22 mouse cellular contexts compared by ENCODE assay signal in genomic region chr9:104331301-104331700, GRCm38 (mm10). TPM values are rescaled to one million over a fixed set of nuclear protein-coding genes. Genes with fewer than 3 reads are reported as not detected.
DNase-seq lines count a peak whose midpoint lies in the region; ATAC-seq and TF ChIP-seq lines count a peak whose summit lies in the region.
"Had no signal": no experiment of that assay in that cellular context is flagged by ENCODE, and none has a peak within 500 bp of the region (broad histone marks: within the 10 kb centered on the region; RNA-seq: fewer than 3 reads in every experiment).

No protein-coding gene starts in this region.

- H3K36me3 ChIP-seq in liver, adult 2 months (ENCODE audit: control insufficient read depth, insufficient read depth, low read length) = no peaks in the 10 kb centered on the region
- H3K36me3 ChIP-seq in liver, embryonic 12.5 days = no peaks in the 10 kb centered on the region
- H3K36me3 ChIP-seq in midbrain, embryonic 13.5 days = no peaks in the 10 kb centered on the region
- H3K36me3 ChIP-seq: embryonic facial prominence, embryonic 12.5 days; hindbrain, embryonic 12.5 days; liver, embryonic 15.5 days; midbrain, embryonic 10.5 days; neural tube, embryonic 15.5 days had no signal

- no peak overlapping the region for H3K9ac ChIP-seq in liver, adult 2 months (ENCODE audit: low read depth, low read length)
- H3K9ac ChIP-seq in liver, embryonic 12.5 days = no peak overlapping the region
- H3K9ac ChIP-seq in midbrain, embryonic 13.5 days (replicated peaks) = no peak overlapping the region
- H3K9ac ChIP-seq: embryonic facial prominence, embryonic 12.5 days; forebrain, postnatal 0 days; hindbrain, embryonic 12.5 days; liver, embryonic 15.5 days; neural tube, embryonic 15.5 days had no signal

- H3K4me3 ChIP-seq in liver, adult 2 months (ENCODE audit: insufficient read depth, low read depth, low read length) = no peak overlapping the region
- H3K4me3 ChIP-seq in liver, embryonic 12.5 days = no peak overlapping the region
- no peak overlapping the region for H3K4me3 ChIP-seq in bone marrow, adult 2 months (replicated peaks; ENCODE audit: control insufficient read depth, low read depth, low read length)
- no peak overlapping the region for H3K4me3 ChIP-seq in midbrain, embryonic 13.5 days (replicated peaks)
- H3K4me3 ChIP-seq: embryonic facial prominence, embryonic 12.5 days; heart, adult 2 months; hindbrain, embryonic 12.5 days; layer of hippocampus, adult 2 months; left cerebral cortex, adult 2 months; liver, embryonic 15.5 days; midbrain, embryonic 10.5 days; neural tube, embryonic 15.5 days had no signal

- H3K27ac ChIP-seq in liver, adult 2 months (replicated peaks; ENCODE audit: insufficient read depth, low read depth, low read length) = peak overlapping the region; percentile 61
- H3K27ac ChIP-seq in liver, embryonic 12.5 days = no peak overlapping the region
- peak overlapping the region; percentile 29; the same call in 1 of the 2 replicates for H3K27ac ChIP-seq in bone marrow, adult 2 months (ENCODE audit: control insufficient read depth, insufficient read depth, low read depth, low read length, poor library complexity)
- no peak overlapping the region for H3K27ac ChIP-seq in midbrain, embryonic 13.5 days
- H3K27ac ChIP-seq: embryonic facial prominence, embryonic 12.5 days; heart, adult 2 months; hindbrain, embryonic 12.5 days; kidney, postnatal 0 days; layer of hippocampus, adult 2 months; left cerebral cortex, adult 2 months; liver, embryonic 15.5 days; midbrain, embryonic 10.5 days; neural tube, embryonic 15.5 days had no signal

- H3K4me2 ChIP-seq in liver, embryonic 12.5 days = no peak overlapping the region
- no peak overlapping the region for H3K4me2 ChIP-seq in midbrain, embryonic 13.5 days (replicated peaks)
- H3K4me2 ChIP-seq: embryonic facial prominence, embryonic 12.5 days; hindbrain, embryonic 12.5 days; liver, embryonic 15.5 days; neural tube, embryonic 15.5 days had no signal

- H3K27me3 ChIP-seq in liver, adult 2 months (ENCODE audit: control insufficient read depth, insufficient read depth, low read length) = no peaks in the 10 kb centered on the region
- H3K27me3 ChIP-seq in liver, embryonic 12.5 days (replicated peaks) = no peaks in the 10 kb centered on the region
- no peaks in the 10 kb centered on the region for H3K27me3 ChIP-seq in midbrain, embryonic 13.5 days
- H3K27me3 ChIP-seq: embryonic facial prominence, embryonic 12.5 days; liver, embryonic 15.5 days; neural tube, embryonic 15.5 days had no signal

- TF ChIP-seq POLR2A in liver, adult 2 months (IDR thresholded peaks at IDR 0.05; ENCODE audit: extremely low read depth, insufficient read depth, low read length) = no peak
- TF ChIP-seq POLR2A in bone marrow, adult 2 months (IDR thresholded peaks at IDR 0.05; ENCODE audit: borderline replicate concordance, control insufficient read depth, low read depth, low read length) = no peak

- no peaks in the 10 kb centered on the region for H3K79me2 ChIP-seq in liver, adult 2 months (ENCODE audit: control insufficient read depth, insufficient read depth, low read length)

- peaks cover 8% of the 10 kb centered on the region for H3K4me1 ChIP-seq in liver, adult 2 months (ENCODE audit: control insufficient read depth, insufficient read depth, low read length)
- H3K4me1 ChIP-seq in liver, embryonic 12.5 days = no peaks in the 10 kb centered on the region
- no peaks in the 10 kb centered on the region; the same call in 1 of the 2 replicates for H3K4me1 ChIP-seq in bone marrow, adult 2 months (ENCODE audit: control insufficient read depth, insufficient read depth, low read length)
- no peaks in the 10 kb centered on the region for H3K4me1 ChIP-seq in midbrain, embryonic 13.5 days (replicated peaks)
- H3K4me1 ChIP-seq: embryonic facial prominence, embryonic 12.5 days; hindbrain, embryonic 12.5 days; liver, embryonic 15.5 days; midbrain, embryonic 10.5 days; neural tube, embryonic 15.5 days had no signal

- peak; percentile 86 for DNase-seq in liver, adult 2 months (ENCODE audit: extremely low read depth, low read depth, low spot score)
- DNase-seq in natural killer cell, adult 2 months (ENCODE audit: low spot score in 2 of 2) = peak; percentile 14 to 23
- DNase-seq in thymus, postnatal 36 days = peak; percentile 26 to 44
- DNase-seq in gastrocnemius, postnatal 10 days = no peak
- no peak for DNase-seq in adrenal gland, adult 18-20 months (ENCODE audit: low spot score in 2 of 2)
- DNase-seq: adrenal gland, adult 8-10 months; cerebellum, adult 11-12 months; forebrain, postnatal 0 days; heart, adult 2 months; lung, postnatal 14 days had no signal

- WGBS in liver, adult 2 months = 28% methylated on average over 5 of the region's 5 CpGs
- 64% methylated on average over 5 of the region's 5 CpGs for WGBS in liver, embryonic 12.5 days (ENCODE audit: insufficient replicate concordance)
- WGBS in bone marrow, adult 2 months = 39% methylated on average over 5 of the region's 5 CpGs
- WGBS in midbrain, embryonic 13.5 days = 86% methylated on average over 5 of the region's 5 CpGs

- no peak for TF ChIP-seq CTCF in liver, adult 2 months (IDR thresholded peaks at IDR 0.05; ENCODE audit: low read depth, low read length)
- no peak for TF ChIP-seq CTCF in bone marrow, adult 2 months (IDR thresholded peaks at IDR 0.05; ENCODE audit: control insufficient read depth, insufficient read depth, low read length)

- no peaks in the 10 kb centered on the region for H3K9me3 ChIP-seq in liver, embryonic 12.5 days (replicated peaks)
- no peaks in the 10 kb centered on the region for H3K9me3 ChIP-seq in midbrain, embryonic 13.5 days
- H3K9me3 ChIP-seq: embryonic facial prominence, embryonic 12.5 days; hindbrain, embryonic 12.5 days; liver, embryonic 15.5 days; midbrain, embryonic 10.5 days; neural tube, embryonic 15.5 days had no signal

- no peak for ATAC-seq in liver, embryonic 12.5 days
- ATAC-seq in midbrain, embryonic 13.5 days = no peak
- ATAC-seq: forebrain, postnatal 0 days; intestine, postnatal 0 days had no signal

RNA-seq across cellular contexts. Expression of gene Acpp, which starts 6.2 kb away (rescaled TPM):
- 1.7 and 3.0 TPM in 2 replicates for total RNA-seq in liver, adult 2 months (2014; rRNA removed)
- polyA plus RNA-seq in liver, adult 2 months (2012; rRNA removed) = 3.4 and 4.5 TPM in 2 replicates
- 0.12 and 0.17 TPM in 2 replicates for polyA plus RNA-seq in liver, embryonic 12.5 days (2016; fragmentation: Nextera tagmentation; extraction: Ambion mirVana)
- polyA plus RNA-seq in bone marrow, adult 2 months (2011; ENCODE audit: insufficient read depth, insufficient read length, low replicate concordance, missing spikeins) = 1.4 and 3.2 TPM in 2 replicates
- 0.32 and 0.40 TPM in 2 replicates for polyA plus RNA-seq in midbrain, embryonic 13.5 days (2015; fragmentation: Nextera tagmentation; extraction: Ambion mirVana)
- total RNA-seq in gastrocnemius, postnatal 10 days (2021) = under 1 TPM; 0.12 to 0.43 TPM
- 1 to 10 TPM in 1 of 2 experiments, under 1 TPM in 1; 0.58 to 9.6 TPM for total RNA-seq in adrenal gland, adult 18-20 months (2021)

Comparison
In these comparisons a context has a peak if more than half of its experiments do, and no peak if none do; other contexts are left out.
1. H3K27ac ChIP-seq: peak in liver, adult 2 months (single experiment) and bone marrow, adult 2 months (single experiment); none in liver, embryonic 12.5 days (single experiment) and midbrain, embryonic 13.5 days (single experiment).
2. DNase-seq: peak in liver, adult 2 months (single experiment), natural killer cell, adult 2 months (2 of 2) and thymus, postnatal 36 days (2 of 2); none in gastrocnemius, postnatal 10 days (single experiment) and adrenal gland, adult 18-20 months (0 of 2).